Mouse (Mus musculus): Measurements from ENCODE around the gene Stx8.
A peak's percentile ranks its signal among the peaks of the same experiment; 100 is the strongest.

Gene Stx8

GRCm38 (mm10) chr11:68037093-68037492 is 71.1 kb downstream of the Stx8 start:
- no peak for DNase-seq

GRCm38 (mm10) chr11:68038101-68038500 is 72.1 kb downstream of the Stx8 start:
- no peak for DNase-seq

- DNase-seq, result no peak
Measured at GRCm38 (mm10) chr11:68044181-68044580, 78.2 kb downstream of the Stx8 start.

GRCm38 (mm10) chr11:68046916-68047315 is 80.9 kb downstream of the Stx8 start:
- DNase-seq, result no peak

GRCm38 (mm10) chr11:68049261-68050165 is 83.5 kb downstream of the Stx8 start:
- no peak for DNase-seq

DNA sequence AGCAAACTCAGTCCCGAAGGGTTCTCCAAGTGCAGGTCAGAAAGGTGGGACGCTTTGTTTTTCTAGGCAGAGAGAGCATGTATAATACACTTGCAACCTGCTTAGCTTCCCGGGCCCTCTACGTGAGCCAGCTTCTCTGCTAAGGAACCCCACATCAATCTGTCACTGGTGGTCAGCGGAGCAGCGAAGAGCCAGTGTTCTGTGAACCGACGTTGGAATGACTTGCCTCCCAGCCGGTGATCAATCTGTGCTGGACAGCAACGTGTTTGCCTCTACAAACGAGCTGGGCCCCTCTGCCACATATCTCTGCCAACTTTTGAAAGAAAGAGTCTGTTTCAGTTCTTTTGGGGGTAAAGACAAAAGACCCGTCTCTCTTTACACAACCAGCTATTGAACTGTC is 84.7 kb downstream of the Stx8 start:
- no peak for DNase-seq

- DNase-seq, result no peak
Measured at GRCm38 (mm10) chr11:68051305-68051704, 85.3 kb downstream of the Stx8 start.

- no peak for DNase-seq
Measured at GRCm38 (mm10) chr11:68058466-68059201, 92.6 kb downstream of the Stx8 start.

- no peak for DNase-seq
Measured at GRCm38 (mm10) chr11:68060651-68061050, 94.7 kb downstream of the Stx8 start.

- peak; percentile 31 for DNase-seq
Measured at GRCm38 (mm10) chr11:68062116-68062515, 96.1 kb downstream of the Stx8 start.

DNA sequence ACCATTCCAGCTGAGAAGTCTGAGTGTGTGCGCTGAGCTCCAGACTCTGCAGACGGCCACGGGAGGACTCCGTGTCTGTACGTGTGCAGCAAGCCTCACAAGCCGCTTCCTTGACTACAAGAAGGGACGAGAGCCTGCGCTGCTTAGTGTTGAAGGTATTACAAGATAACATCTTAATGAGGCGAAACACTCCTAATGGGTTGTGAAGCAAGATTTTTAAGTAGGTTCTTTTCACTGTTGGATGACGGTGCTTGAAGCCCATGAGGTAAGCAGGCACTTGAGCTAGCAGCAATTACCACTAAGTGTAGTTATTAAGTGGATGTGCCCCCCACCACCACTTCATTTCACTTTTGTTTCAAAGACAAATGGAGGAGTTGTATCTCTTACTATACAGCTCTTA is 101.8 kb downstream of the Stx8 start:
- no peak for DNase-seq

GRCm38 (mm10) chr11:68070086-68070485 is 104.1 kb downstream of the Stx8 start:
- DNase-seq, result no peak

- DNase-seq, result no peak
Measured at GRCm38 (mm10) chr11:68071836-68072235, 105.8 kb downstream of the Stx8 start.

DNA sequence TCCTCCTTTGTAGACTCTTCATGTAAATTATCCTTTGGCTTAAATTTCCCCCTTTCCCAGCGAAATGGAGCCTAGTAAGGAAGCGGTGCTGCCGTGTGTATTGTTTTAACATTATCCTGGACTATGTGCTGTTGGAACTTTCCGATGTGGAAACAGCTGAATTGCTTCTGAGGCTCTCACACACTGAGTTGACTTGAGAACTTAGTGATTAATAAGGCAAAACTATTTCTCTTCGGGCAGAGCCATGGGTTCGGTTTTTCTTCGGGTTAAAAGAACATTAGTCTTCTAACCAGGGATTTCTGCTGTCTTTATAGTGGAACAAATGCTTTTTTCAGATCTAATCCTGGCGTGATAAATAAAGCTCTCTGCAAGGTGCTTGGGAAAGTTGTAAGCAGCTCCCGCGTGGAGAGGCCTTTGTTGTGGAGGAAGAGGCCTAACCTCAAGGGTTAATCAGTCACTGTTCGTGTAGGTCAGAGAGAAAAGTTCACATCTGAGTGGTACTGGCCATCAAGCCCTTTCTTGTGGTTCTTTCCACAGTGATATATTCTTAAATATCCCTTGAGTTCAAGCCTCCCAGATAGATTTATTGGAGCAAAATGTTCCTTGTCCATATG is 106.7 kb downstream of the Stx8 start:
- DNase-seq, result no peak

- DNase-seq, result no peak
Measured at GRCm38 (mm10) chr11:68074686-68075085, 108.7 kb downstream of the Stx8 start.

- no peak for DNase-seq
Measured at GRCm38 (mm10) chr11:68075331-68075730, 109.3 kb downstream of the Stx8 start.

DNA sequence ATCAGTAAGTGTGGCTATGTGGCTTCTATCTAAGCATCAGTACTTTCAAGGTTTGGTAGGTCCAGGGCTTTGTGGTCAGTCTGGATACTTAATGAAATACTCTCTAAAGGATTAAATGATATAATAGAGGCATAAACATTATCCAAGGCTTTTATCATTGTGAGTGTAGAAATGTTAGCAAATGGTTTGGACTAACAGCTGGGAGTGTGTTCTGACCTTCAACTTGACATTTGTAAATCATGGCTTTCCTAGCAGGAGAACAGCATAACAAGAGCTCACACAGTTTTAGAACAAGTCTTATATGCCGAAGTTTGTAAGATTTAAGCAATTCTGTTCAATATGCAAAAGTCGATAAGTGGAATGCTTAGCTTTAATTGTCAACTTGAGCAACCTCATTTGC is 113.8 kb downstream of the Stx8 start:
- no peak for DNase-seq

DNA sequence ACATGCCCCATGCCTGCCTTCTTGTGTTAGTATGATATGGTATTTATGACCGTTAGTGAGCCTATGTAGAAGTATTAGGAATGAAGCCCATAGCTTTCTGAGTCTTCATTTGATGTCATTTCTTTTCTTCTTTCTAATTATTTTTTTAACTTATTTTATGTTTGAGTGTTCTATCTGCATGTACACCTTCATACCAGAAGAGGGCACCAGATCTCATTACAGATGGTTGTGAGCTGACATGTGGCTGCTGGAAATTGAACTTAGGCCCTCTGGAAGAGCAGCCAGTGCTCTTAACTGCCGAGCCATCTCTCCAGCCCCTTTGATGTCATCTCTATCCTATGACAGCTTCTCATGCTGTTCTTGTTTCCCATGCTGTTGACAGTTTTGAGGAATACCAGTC is 115.0 kb downstream of the Stx8 start:
- DNase-seq, result no peak

- DNase-seq, result no peak
Measured at GRCm38 (mm10) chr11:68082756-68083155, 116.8 kb downstream of the Stx8 start.

DNA sequence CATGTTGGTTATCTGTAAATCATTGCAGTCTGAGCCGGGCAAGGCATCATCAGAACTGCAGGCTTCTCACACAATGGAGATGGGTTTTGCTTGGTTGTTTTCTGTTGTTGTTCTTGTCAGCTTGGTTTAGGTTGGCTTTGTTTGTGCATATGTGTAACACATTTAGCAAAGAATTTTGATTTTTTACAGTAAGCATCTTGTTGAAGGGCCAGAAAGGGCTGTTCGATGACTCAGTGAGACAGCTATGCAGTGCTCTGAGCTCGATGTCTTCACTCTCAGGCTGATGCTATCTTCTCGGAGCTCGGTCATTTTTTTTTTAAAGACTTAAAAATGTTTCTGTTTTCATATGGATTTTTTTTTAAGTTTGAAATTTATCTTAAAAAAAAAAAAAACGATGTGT is 117.6 kb downstream of the Stx8 start:
- DNase-seq, result no peak

GRCm38 (mm10) chr11:68086221-68086620 is 120.2 kb downstream of the Stx8 start:
- no peak for DNase-seq

- DNase-seq, result no peak
Measured at GRCm38 (mm10) chr11:68089426-68089825, 123.4 kb downstream of the Stx8 start.

GRCm38 (mm10) chr11:68089885-68090592 is 124.0 kb downstream of the Stx8 start:
- DNase-seq, result no peak

Data from cerebellum, adult 11-12 months (tissue).